Mouse (Mus musculus): ENCODE results near the gene Epb41l4b. TPM values are rescaled to one million over a fixed set of nuclear protein-coding genes. Genes with fewer than 3 reads are reported as not detected.

Epb41l4b gene
- polyA plus RNA-seq, 1 experiment, result 3.8 TPM

DNA sequence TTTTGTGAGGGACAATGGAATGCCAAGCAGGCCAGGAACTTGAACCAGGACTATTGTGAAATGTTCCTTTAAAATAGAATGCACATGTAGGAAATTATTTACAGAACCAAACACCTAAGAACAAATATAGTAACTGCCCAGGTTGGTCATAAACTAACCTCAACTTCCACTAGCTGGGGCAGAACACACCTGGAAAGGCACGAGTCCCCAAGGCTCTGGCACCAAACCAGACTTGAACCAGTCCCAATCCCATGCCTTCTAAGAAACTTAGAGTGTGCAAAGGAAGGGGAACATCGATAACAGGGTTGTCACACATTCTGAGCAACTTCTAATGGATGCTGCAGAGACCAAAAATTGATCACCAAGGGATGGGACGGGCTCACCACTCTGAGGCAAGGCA, 21.1 kb downstream of the Epb41l4b start:
- Histone ChIP-seq H3K36me3 (ENCODE audit: control insufficient read depth, insufficient read depth, low read length) (no peaks in the 10 kb centered on the region), H3K27me3 (ENCODE audit: control insufficient read depth, insufficient read depth, low read length) (no peaks in the 10 kb centered on the region), H3K4me3 (ENCODE audit: control insufficient read depth, low read depth, low read length) (no peak overlapping the region), H3K4me1 (ENCODE audit: control insufficient read depth, insufficient read depth, low read length) (no peaks in the 10 kb centered on the region), H3K27ac (ENCODE audit: control insufficient read depth, insufficient read depth, low read depth, low read length) (no peak overlapping the region)
- TF ChIP-seq POLR2A (IDR thresholded peaks at IDR 0.05; ENCODE audit: control insufficient read depth, low read depth, low read length), result no peak
- no peak for TF ChIP-seq CTCF (IDR thresholded peaks at IDR 0.05; ENCODE audit: control insufficient read depth, insufficient read depth, insufficient replicate concordance, low read depth, low read length)

DNA sequence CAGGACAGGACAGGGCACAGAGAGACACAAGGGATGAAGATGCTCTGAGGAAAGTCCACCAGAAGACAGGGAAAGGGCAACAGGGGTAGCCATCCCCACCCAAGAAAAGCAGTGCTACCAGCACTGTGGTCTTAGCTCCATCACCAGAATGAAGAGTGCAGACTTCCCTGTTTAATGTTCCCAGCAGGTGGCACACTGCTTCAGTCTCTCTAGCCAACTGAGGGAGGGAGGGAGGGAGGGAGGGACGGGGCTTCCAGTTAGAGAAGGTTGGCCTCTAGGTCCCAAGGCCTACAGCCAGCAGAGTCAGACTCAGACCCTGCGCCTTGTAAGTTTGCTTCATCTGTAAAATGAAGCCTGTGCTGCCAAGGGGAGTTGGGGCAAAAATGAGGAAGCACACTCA, 22.7 kb downstream of the Epb41l4b start:
- TF ChIP-seq CTCF (IDR thresholded peaks at IDR 0.05; ENCODE audit: control insufficient read depth, insufficient read depth, insufficient replicate concordance, low read depth, low read length) (no peak), POLR2A (IDR thresholded peaks at IDR 0.05; ENCODE audit: control insufficient read depth, low read depth, low read length) (no peak)
- Histone ChIP-seq H3K4me1 (ENCODE audit: control insufficient read depth, insufficient read depth, low read length) (no peaks in the 10 kb centered on the region), H3K4me3 (ENCODE audit: control insufficient read depth, low read depth, low read length) (no peak overlapping the region), H3K27ac (ENCODE audit: control insufficient read depth, insufficient read depth, low read depth, low read length) (no peak overlapping the region), H3K27me3 (ENCODE audit: control insufficient read depth, insufficient read depth, low read length) (no peaks in the 10 kb centered on the region), H3K36me3 (ENCODE audit: control insufficient read depth, insufficient read depth, low read length) (no peaks in the 10 kb centered on the region)

- TF ChIP-seq CTCF (IDR thresholded peaks at IDR 0.05; ENCODE audit: control insufficient read depth, insufficient read depth, insufficient replicate concordance, low read depth, low read length) (no peak), POLR2A (IDR thresholded peaks at IDR 0.05; ENCODE audit: control insufficient read depth, low read depth, low read length) (no peak)
- Histone ChIP-seq H3K4me1 (ENCODE audit: control insufficient read depth, insufficient read depth, low read length) (no peaks in the 10 kb centered on the region), H3K36me3 (ENCODE audit: control insufficient read depth, insufficient read depth, low read length) (no peaks in the 10 kb centered on the region), H3K4me3 (ENCODE audit: control insufficient read depth, low read depth, low read length) (no peak overlapping the region), H3K27me3 (ENCODE audit: control insufficient read depth, insufficient read depth, low read length) (no peaks in the 10 kb centered on the region), H3K27ac (ENCODE audit: control insufficient read depth, insufficient read depth, low read depth, low read length) (no peak overlapping the region)
Observed at GRCm38 (mm10) chr4:57119976-57120375, 23.3 kb downstream of the Epb41l4b start.

GRCm38 (mm10) chr4:57118883-57119282, 24.4 kb downstream of the Epb41l4b start:
- Histone ChIP-seq H3K4me3 (ENCODE audit: control insufficient read depth, low read depth, low read length) (no peak overlapping the region), H3K27ac (ENCODE audit: control insufficient read depth, insufficient read depth, low read depth, low read length) (no peak overlapping the region), H3K4me1 (ENCODE audit: control insufficient read depth, insufficient read depth, low read length) (no peaks in the 10 kb centered on the region), H3K27me3 (ENCODE audit: control insufficient read depth, insufficient read depth, low read length) (no peaks in the 10 kb centered on the region), H3K36me3 (ENCODE audit: control insufficient read depth, insufficient read depth, low read length) (no peaks in the 10 kb centered on the region)
- TF ChIP-seq CTCF (IDR thresholded peaks at IDR 0.05; ENCODE audit: control insufficient read depth, insufficient read depth, insufficient replicate concordance, low read depth, low read length), result no peak
- TF ChIP-seq POLR2A (IDR thresholded peaks at IDR 0.05; ENCODE audit: control insufficient read depth, low read depth, low read length), result no peak

- H3K36me3 ChIP-seq (ENCODE audit: control insufficient read depth, insufficient read depth, low read length), result no peaks in the 10 kb centered on the region
- H3K4me3 ChIP-seq (ENCODE audit: control insufficient read depth, low read depth, low read length), result no peak overlapping the region
- H3K27me3 ChIP-seq (ENCODE audit: control insufficient read depth, insufficient read depth, low read length), result no peaks in the 10 kb centered on the region
- no peaks in the 10 kb centered on the region for H3K4me1 ChIP-seq (ENCODE audit: control insufficient read depth, insufficient read depth, low read length)
- H3K27ac ChIP-seq (ENCODE audit: control insufficient read depth, insufficient read depth, low read depth, low read length), result no peak overlapping the region
- TF ChIP-seq POLR2A (IDR thresholded peaks at IDR 0.05; ENCODE audit: control insufficient read depth, low read depth, low read length) (no peak), CTCF (IDR thresholded peaks at IDR 0.05; ENCODE audit: control insufficient read depth, insufficient read depth, insufficient replicate concordance, low read depth, low read length) (no peak)
Observed at GRCm38 (mm10) chr4:57116278-57116677, 27.0 kb downstream of the Epb41l4b start.

- H3K4me1 ChIP-seq (ENCODE audit: control insufficient read depth, insufficient read depth, low read length), result no peaks in the 10 kb centered on the region
- H3K27ac ChIP-seq (ENCODE audit: control insufficient read depth, insufficient read depth, low read depth, low read length), result no peak overlapping the region
- H3K36me3 ChIP-seq (ENCODE audit: control insufficient read depth, insufficient read depth, low read length), result no peaks in the 10 kb centered on the region
- H3K27me3 ChIP-seq (ENCODE audit: control insufficient read depth, insufficient read depth, low read length), result no peaks in the 10 kb centered on the region
- no peak for TF ChIP-seq CTCF (IDR thresholded peaks at IDR 0.05; ENCODE audit: control insufficient read depth, insufficient read depth, insufficient replicate concordance, low read depth, low read length)
- no peak for TF ChIP-seq POLR2A (IDR thresholded peaks at IDR 0.05; ENCODE audit: control insufficient read depth, low read depth, low read length)
- H3K4me3 ChIP-seq (ENCODE audit: control insufficient read depth, low read depth, low read length), result no peak overlapping the region
Observed at GRCm38 (mm10) chr4:57114617-57115592, 28.3 kb downstream of the Epb41l4b start.

DNA sequence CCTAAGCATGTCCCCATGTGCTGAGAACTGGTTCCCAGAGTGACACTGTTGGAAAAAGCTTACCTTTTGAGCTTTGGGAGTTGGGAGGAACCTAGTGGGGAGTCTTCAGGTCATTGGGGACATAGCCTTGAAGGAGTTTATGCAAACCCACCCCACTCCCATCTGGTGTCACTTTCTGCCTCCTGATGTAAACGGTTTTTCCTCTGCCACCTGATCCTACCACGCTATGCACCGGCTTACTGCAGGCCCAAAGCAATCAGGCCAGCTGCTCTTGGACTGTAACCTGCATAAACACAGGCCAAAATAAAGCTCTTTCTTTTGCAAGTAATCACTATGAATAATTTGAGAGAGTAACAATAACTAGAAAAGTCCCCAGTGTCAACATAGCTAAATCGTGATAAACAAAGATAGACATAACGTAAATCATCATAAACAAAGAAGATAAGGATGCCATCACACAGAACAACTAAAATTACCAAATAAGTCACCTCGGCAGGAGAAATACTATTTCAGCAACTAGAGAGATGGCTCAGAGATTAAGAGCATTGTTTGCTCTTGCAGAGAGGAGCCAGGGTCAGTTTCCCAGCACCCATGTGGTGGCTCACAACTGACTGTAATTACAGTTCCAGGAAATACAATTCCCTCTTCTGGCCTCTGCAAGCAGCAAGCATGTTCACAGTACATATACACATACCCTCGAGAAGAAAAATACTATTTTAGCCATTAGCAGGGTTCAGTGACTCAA, 29.6 kb downstream of the Epb41l4b start:
- H3K27me3 ChIP-seq (ENCODE audit: control insufficient read depth, insufficient read depth, low read length), result no peaks in the 10 kb centered on the region
- H3K4me1 ChIP-seq (ENCODE audit: control insufficient read depth, insufficient read depth, low read length), result no peaks in the 10 kb centered on the region
- no peak overlapping the region for H3K27ac ChIP-seq (ENCODE audit: control insufficient read depth, insufficient read depth, low read depth, low read length)
- TF ChIP-seq POLR2A (IDR thresholded peaks at IDR 0.05; ENCODE audit: control insufficient read depth, low read depth, low read length), result no peak
- no peak for TF ChIP-seq CTCF (IDR thresholded peaks at IDR 0.05; ENCODE audit: control insufficient read depth, insufficient read depth, insufficient replicate concordance, low read depth, low read length)
- no peaks in the 10 kb centered on the region for H3K36me3 ChIP-seq (ENCODE audit: control insufficient read depth, insufficient read depth, low read length)
- no peak overlapping the region for H3K4me3 ChIP-seq (ENCODE audit: control insufficient read depth, low read depth, low read length)

Data from testis, adult 2 months (tissue).